Mouse (Mus musculus): ENCODE results near the gene Mas1.

Mas1 gene

GRCm38 (mm10) chr17:12872275-12873028 lies 4.5 kb upstream of the Mas1 start:
- peak; percentile 40 for DNase-seq (ENCODE audit: low read depth, low spot score)

- DNase-seq (ENCODE audit: low read depth, low spot score) = no peak
Observed at GRCm38 (mm10) chr17:12868640-12869039, 697 bp upstream of the Mas1 start.

GRCm38 (mm10) chr17:12866853-12867252 lies 1.1 kb downstream of the Mas1 start:
- no peak for DNase-seq (ENCODE audit: low read depth, low spot score)

GRCm38 (mm10) chr17:12865407-12865806 lies 2.5 kb downstream of the Mas1 start:
- no peak for DNase-seq (ENCODE audit: low read depth, low spot score)

- DNase-seq (ENCODE audit: low read depth, low spot score) = no peak
Observed at GRCm38 (mm10) chr17:12864111-12864510, 3.8 kb downstream of the Mas1 start.

GRCm38 (mm10) chr17:12859006-12859520 lies 8.9 kb downstream of the Mas1 start:
- no peak for DNase-seq (ENCODE audit: low read depth, low spot score)

- DNase-seq (ENCODE audit: low read depth, low spot score) = no peak
Observed at GRCm38 (mm10) chr17:12858072-12858471, 9.9 kb downstream of the Mas1 start.

GRCm38 (mm10) chr17:12857395-12857794 lies 10.5 kb downstream of the Mas1 start:
- DNase-seq (ENCODE audit: low read depth, low spot score) = no peak

- DNase-seq (ENCODE audit: low read depth, low spot score) = no peak
Observed at GRCm38 (mm10) chr17:12854386-12854785, 13.6 kb downstream of the Mas1 start.

GRCm38 (mm10) chr17:12853821-12854220 lies 14.1 kb downstream of the Mas1 start:
- no peak for DNase-seq (ENCODE audit: low read depth, low spot score)

GRCm38 (mm10) chr17:12851689-12852088 lies 16.3 kb downstream of the Mas1 start:
- DNase-seq (ENCODE audit: low read depth, low spot score) = no peak

- DNase-seq (ENCODE audit: low read depth, low spot score) = no peak
Observed at GRCm38 (mm10) chr17:12849778-12850382, 18.1 kb downstream of the Mas1 start.

GRCm38 (mm10) chr17:12847736-12848135 lies 20.2 kb downstream of the Mas1 start:
- no peak for DNase-seq (ENCODE audit: low read depth, low spot score)

GRCm38 (mm10) chr17:12846474-12846873 lies 21.5 kb downstream of the Mas1 start:
- DNase-seq (ENCODE audit: low read depth, low spot score) = no peak

GRCm38 (mm10) chr17:12845862-12846261 lies 22.1 kb downstream of the Mas1 start:
- no peak for DNase-seq (ENCODE audit: low read depth, low spot score)

GRCm38 (mm10) chr17:12844540-12844939 lies 23.4 kb downstream of the Mas1 start:
- DNase-seq (ENCODE audit: low read depth, low spot score) = no peak

GRCm38 (mm10) chr17:12843826-12844225 lies 24.1 kb downstream of the Mas1 start:
- no peak for DNase-seq (ENCODE audit: low read depth, low spot score)

- no peak for DNase-seq (ENCODE audit: low read depth, low spot score)
Observed at GRCm38 (mm10) chr17:12839475-12840267, 28.3 kb downstream of the Mas1 start.

GRCm38 (mm10) chr17:12835738-12836137 lies 32.2 kb downstream of the Mas1 start:
- DNase-seq (ENCODE audit: low read depth, low spot score) = no peak

- peak; percentile 67 for DNase-seq (ENCODE audit: low read depth, low spot score)
Observed at GRCm38 (mm10) chr17:12834826-12835225, 33.1 kb downstream of the Mas1 start.

GRCm38 (mm10) chr17:12834317-12834716 lies 33.6 kb downstream of the Mas1 start:
- DNase-seq (ENCODE audit: low read depth, low spot score) = no peak

GRCm38 (mm10) chr17:12832657-12833056 lies 35.3 kb downstream of the Mas1 start:
- DNase-seq (ENCODE audit: low read depth, low spot score) = no peak
